Mouse (Mus musculus): ENCODE measurements around the gene Gm19668. TPM values are rescaled to one million over a fixed set of nuclear protein-coding genes. Genes with fewer than 3 reads are reported as not detected.
"Not testable (repeated sequence)": the region's sequence is repeated elsewhere in the genome, so short reads cannot be mapped to it uniquely, and the experiment has no call there.

Gm19668 gene
- polyA plus RNA-seq, 1 experiment from 2014 or later: not detected

DNA sequence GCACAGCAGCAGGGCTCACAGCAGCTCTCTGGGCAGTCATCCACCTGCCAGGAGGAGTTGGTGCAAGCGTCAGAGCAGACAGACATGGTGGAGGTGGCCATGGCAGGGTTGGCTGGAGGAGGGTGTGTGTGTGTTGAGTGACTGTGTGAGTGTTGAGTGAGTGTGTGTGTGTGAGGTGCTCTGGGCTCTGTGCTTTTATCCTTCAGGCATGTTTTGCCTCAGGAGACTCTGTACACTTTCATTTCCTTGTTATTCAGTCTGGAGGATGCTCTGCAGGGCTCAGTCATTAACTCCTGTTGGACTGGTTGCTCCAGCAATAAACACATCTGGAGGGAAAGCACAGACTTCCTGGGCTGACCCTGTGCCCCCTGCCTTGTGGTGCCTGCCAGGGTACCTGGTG, 47.7 kb downstream of the Gm19668 start, which contains the start of gene Gm9736:
Gene Gm9736, minus strand, starts transcription at position 101 of the 400 bp plus-strand sequence.
- H3K9me3 ChIP-seq (replicated peaks; ENCODE audit: control insufficient read depth, low read length); ATAC-seq (replicated peaks; ENCODE audit: extremely low read depth, insufficient read depth, low FRiP score); H3K36me3 ChIP-seq (ENCODE audit: control insufficient read depth, insufficient read depth); H3K4me3 ChIP-seq (ENCODE audit: low read length); H3K4me2 ChIP-seq (ENCODE audit: low read depth, low read length); H3K4me1 ChIP-seq (ENCODE audit: control insufficient read depth, insufficient read depth, low read length); H3K9ac ChIP-seq (ENCODE audit: low read length); H3K27me3 ChIP-seq (ENCODE audit: control insufficient read depth, insufficient read depth, low read length); H3K27ac ChIP-seq (ENCODE audit: low read length): not testable (repeated sequence)
- WGBS: 70% methylated on average over 1 of the region's 1 CpGs

DNA sequence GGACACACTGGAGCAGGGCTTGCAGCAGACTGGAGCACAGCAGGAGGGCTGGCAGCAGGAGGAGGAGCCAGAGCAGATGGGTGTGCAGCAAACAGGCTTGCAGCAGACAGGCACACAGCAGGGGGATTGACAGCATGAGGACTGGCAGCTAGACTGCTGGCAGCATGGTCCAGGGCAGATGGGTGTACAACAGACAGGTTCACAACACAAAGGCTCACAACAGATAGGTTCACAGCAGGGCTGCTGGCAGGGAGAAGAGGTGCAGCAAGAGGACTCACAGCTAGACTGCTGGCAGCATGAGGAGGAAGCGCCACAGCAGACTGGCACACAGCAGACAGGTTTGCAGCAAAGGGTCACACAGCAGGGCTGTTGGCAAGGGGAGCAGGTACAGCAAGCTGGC, 48.2 kb downstream of the Gm19668 start:
- H3K27ac ChIP-seq (ENCODE audit: low read length); ATAC-seq (replicated peaks; ENCODE audit: extremely low read depth, insufficient read depth, low FRiP score); H3K9ac ChIP-seq (ENCODE audit: low read length); H3K36me3 ChIP-seq (ENCODE audit: control insufficient read depth, insufficient read depth); H3K27me3 ChIP-seq (ENCODE audit: control insufficient read depth, insufficient read depth, low read length); H3K4me3 ChIP-seq (ENCODE audit: low read length); H3K4me1 ChIP-seq (ENCODE audit: control insufficient read depth, insufficient read depth, low read length); H3K9me3 ChIP-seq (replicated peaks; ENCODE audit: control insufficient read depth, low read length); H3K4me2 ChIP-seq (ENCODE audit: low read depth, low read length): not testable (repeated sequence)
- 71% methylated on average over 1 of the region's 1 CpGs for WGBS

Other genes with a start within 250 kb of the Gm19668 start
- 127 and 132 TPM in 2 replicates for gene Pttg1ip, start 217.4 kb downstream of the Gm19668 start, polyA plus RNA-seq (2015; fragmentation: Nextera tagmentation; extraction: Ambion mirVana)
- 157 and 170 TPM in 2 replicates for gene Sumo3, start 193.0 kb downstream of the Gm19668 start, polyA plus RNA-seq (2015; fragmentation: Nextera tagmentation; extraction: Ambion mirVana)
- gene Gm49325, start 192.9 kb downstream of the Gm19668 start, polyA plus RNA-seq (2015; fragmentation: Nextera tagmentation; extraction: Ambion mirVana): 4.6 TPM in 1 of 2 replicates, not detected in the other
- 85.4 and 91.0 TPM in 2 replicates for gene Ube2g2, start 176.9 kb downstream of the Gm19668 start, polyA plus RNA-seq (2015; fragmentation: Nextera tagmentation; extraction: Ambion mirVana)
- 0.10 and 0.28 TPM in 2 replicates for gene Tspear, start 112.6 kb downstream of the Gm19668 start, polyA plus RNA-seq (2015; fragmentation: Nextera tagmentation; extraction: Ambion mirVana)
- gene Gm19402, start 108.4 kb downstream of the Gm19668 start, polyA plus RNA-seq (2015; fragmentation: Nextera tagmentation; extraction: Ambion mirVana): not detected in 2 replicates
- not detected in 2 replicates for gene Gm9508, start 101.9 kb downstream of the Gm19668 start, polyA plus RNA-seq (2015; fragmentation: Nextera tagmentation; extraction: Ambion mirVana)
- not detected in 2 replicates for gene Gm10272, start 92.5 kb downstream of the Gm19668 start, polyA plus RNA-seq (2015; fragmentation: Nextera tagmentation; extraction: Ambion mirVana)
- gene Gm10024, start 87.7 kb downstream of the Gm19668 start, polyA plus RNA-seq (2015; fragmentation: Nextera tagmentation; extraction: Ambion mirVana): not detected in 2 replicates
- gene Gm10142, start 83.3 kb downstream of the Gm19668 start, polyA plus RNA-seq (2015; fragmentation: Nextera tagmentation; extraction: Ambion mirVana): not detected in 2 replicates
- gene Krtap12-1, start 78.5 kb downstream of the Gm19668 start, polyA plus RNA-seq (2015; fragmentation: Nextera tagmentation; extraction: Ambion mirVana): not detected in 2 replicates
- not detected in 2 replicates for gene Gm10100, start 72.6 kb downstream of the Gm19668 start, polyA plus RNA-seq (2015; fragmentation: Nextera tagmentation; extraction: Ambion mirVana)
- gene Gm18596, start 56.5 kb downstream of the Gm19668 start, polyA plus RNA-seq (2015; fragmentation: Nextera tagmentation; extraction: Ambion mirVana): not detected in 2 replicates
- gene Gm9736, start 47.8 kb downstream of the Gm19668 start, polyA plus RNA-seq (2015; fragmentation: Nextera tagmentation; extraction: Ambion mirVana): not detected in 2 replicates
- gene Gm3233, start 39.5 kb downstream of the Gm19668 start, polyA plus RNA-seq (2015; fragmentation: Nextera tagmentation; extraction: Ambion mirVana): not detected in 2 replicates
- gene Gm3238, start 27.8 kb downstream of the Gm19668 start, polyA plus RNA-seq (2015; fragmentation: Nextera tagmentation; extraction: Ambion mirVana): not detected in 2 replicates
- gene Gm7138, start 22.2 kb downstream of the Gm19668 start, polyA plus RNA-seq (2015; fragmentation: Nextera tagmentation; extraction: Ambion mirVana): not detected in 2 replicates
- not detected in 2 replicates for gene Gm3250, start 16.6 kb downstream of the Gm19668 start, polyA plus RNA-seq (2015; fragmentation: Nextera tagmentation; extraction: Ambion mirVana)
- not detected in 2 replicates for gene Gm7137, start 10.9 kb downstream of the Gm19668 start, polyA plus RNA-seq (2015; fragmentation: Nextera tagmentation; extraction: Ambion mirVana)
- not detected in 2 replicates for gene Gm9639, start 4.1 kb downstream of the Gm19668 start, polyA plus RNA-seq (2015; fragmentation: Nextera tagmentation; extraction: Ambion mirVana)
- gene Gm9507, start 12.7 kb upstream of the Gm19668 start, polyA plus RNA-seq (2015; fragmentation: Nextera tagmentation; extraction: Ambion mirVana): not detected in 2 replicates
- gene Gm2696, start 15.5 kb upstream of the Gm19668 start, polyA plus RNA-seq (2015; fragmentation: Nextera tagmentation; extraction: Ambion mirVana): not detected in 2 replicates
- not detected in 2 replicates for gene Krtap10-4, start 28.0 kb upstream of the Gm19668 start, polyA plus RNA-seq (2015; fragmentation: Nextera tagmentation; extraction: Ambion mirVana)
- gene Krtap10-10, start 36.8 kb upstream of the Gm19668 start, polyA plus RNA-seq (2015; fragmentation: Nextera tagmentation; extraction: Ambion mirVana): not detected in 2 replicates
- gene Gm36176, start 47.7 kb upstream of the Gm19668 start, polyA plus RNA-seq (2015; fragmentation: Nextera tagmentation; extraction: Ambion mirVana): not detected in 2 replicates
- gene Gm10318, start 53.7 kb upstream of the Gm19668 start, polyA plus RNA-seq (2015; fragmentation: Nextera tagmentation; extraction: Ambion mirVana): not detected in 2 replicates
- not detected in 2 replicates for gene Gm3285, start 62.8 kb upstream of the Gm19668 start, polyA plus RNA-seq (2015; fragmentation: Nextera tagmentation; extraction: Ambion mirVana)
- gene Lrrc3, start 103.4 kb upstream of the Gm19668 start, polyA plus RNA-seq (2015; fragmentation: Nextera tagmentation; extraction: Ambion mirVana): 1.2 and 1.4 TPM in 2 replicates
- 2.6 and 3.4 TPM in 2 replicates for gene Trpm2, start 171.4 kb upstream of the Gm19668 start, polyA plus RNA-seq (2015; fragmentation: Nextera tagmentation; extraction: Ambion mirVana)
- gene 1810043G02Rik, start 179.4 kb upstream of the Gm19668 start, polyA plus RNA-seq (2015; fragmentation: Nextera tagmentation; extraction: Ambion mirVana): 19.4 and 20.9 TPM in 2 replicates
- gene Pfkl, start 210.9 kb upstream of the Gm19668 start, polyA plus RNA-seq (2015; fragmentation: Nextera tagmentation; extraction: Ambion mirVana): 203 and 219 TPM in 2 replicates
- 0.13 TPM in 1 of 2 replicates, not detected in the other for gene Dnmt3l, start 242.8 kb upstream of the Gm19668 start, polyA plus RNA-seq (2015; fragmentation: Nextera tagmentation; extraction: Ambion mirVana)
- 1.3 and 3.0 TPM in 2 replicates for gene Aire, start 244.5 kb upstream of the Gm19668 start, polyA plus RNA-seq (2015; fragmentation: Nextera tagmentation; extraction: Ambion mirVana)